Mouse (Mus musculus): Measurements from ENCODE around the gene Arl13b. TPM values are rescaled to one million over a fixed set of nuclear protein-coding genes. Genes with fewer than 3 reads are reported as not detected.

Gene Arl13b
- polyA plus RNA-seq, 2 experiments = 21.5 to 24.0 TPM

DNA sequence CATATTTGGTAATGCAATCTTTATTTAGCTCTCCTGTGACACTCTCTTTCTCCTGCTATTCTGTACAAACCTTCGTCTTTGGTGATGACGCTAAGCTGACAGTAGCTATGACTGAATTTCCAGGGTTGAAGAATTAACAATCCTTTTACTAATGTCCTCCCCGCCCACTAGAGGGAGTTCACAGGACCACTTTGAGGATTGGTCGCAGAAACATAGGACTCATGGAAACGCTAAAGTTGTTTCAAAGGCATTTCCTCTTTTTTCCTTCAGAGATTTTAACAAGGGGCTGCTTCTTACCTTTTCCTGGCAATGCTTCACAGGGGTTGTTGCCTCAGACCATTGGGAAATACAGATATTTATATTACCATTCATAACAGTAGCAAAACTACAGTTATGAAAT, 64.6 kb downstream of the Arl13b start:
- Histone ChIP-seq H3K9me3 (ENCODE audit: control insufficient read depth, low read length) (no peaks in the 10 kb centered on the region), H3K4me2 (replicated peaks; ENCODE audit: low read depth, low read length, severe bottlenecking) (no peak overlapping the region), H3K27ac (replicated peaks; ENCODE audit: low read depth, low read length) (no peak overlapping the region), H3K4me1 (ENCODE audit: control insufficient read depth, insufficient read depth, low read length) (peaks cover 4% of the 10 kb centered on the region; the same call in 1 of the 2 replicates), H3K9ac (ENCODE audit: low read depth, low read length, severe bottlenecking) (no peak overlapping the region), H3K36me3 (ENCODE audit: control insufficient read depth, insufficient read depth, low read length) (no peaks in the 10 kb centered on the region; the same call in 1 of the 2 replicates), H3K4me3 (replicated peaks; ENCODE audit: low read length) (no peak overlapping the region), H3K27me3 (ENCODE audit: control insufficient read depth, insufficient read depth, low read length) (no peaks in the 10 kb centered on the region)
- ATAC-seq (ENCODE audit: low FRiP score, low read depth) = no peak
- WGBS = 63% methylated on average over 5 of the region's 5 CpGs
- TF ChIP-seq POLR2A (IDR thresholded peaks at IDR 0.05; ENCODE audit: borderline replicate concordance, extremely low read depth, insufficient read depth, insufficient read length) = no peak
- no peak for DNase-seq (ENCODE audit: low spot score)

DNA sequence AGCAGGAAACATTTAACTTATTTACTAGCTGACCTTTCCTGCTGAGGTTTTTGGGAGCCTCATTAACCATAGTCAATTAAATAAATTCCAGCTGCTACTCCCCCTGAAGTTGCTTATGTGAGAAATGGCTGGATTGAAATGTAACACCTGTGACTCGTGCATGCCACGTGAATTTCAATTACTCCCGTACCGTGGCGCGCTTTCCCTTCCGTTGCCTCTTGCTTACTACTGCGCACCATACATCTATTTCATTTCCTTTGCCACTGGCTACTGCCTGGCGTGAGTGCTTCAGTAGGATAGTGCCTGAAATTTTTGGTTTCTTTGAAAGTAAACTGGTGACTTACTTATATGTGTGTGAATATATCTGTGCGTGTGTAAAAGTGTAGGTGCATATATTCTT, 68.6 kb downstream of the Arl13b start:
- ATAC-seq (ENCODE audit: low FRiP score, low read depth) (no peak), DNase-seq (ENCODE audit: low spot score) (no peak)
- no peak overlapping the region for H3K4me2 ChIP-seq (replicated peaks; ENCODE audit: low read depth, low read length, severe bottlenecking)
- H3K27ac ChIP-seq (replicated peaks; ENCODE audit: low read depth, low read length) = no peak overlapping the region
- TF ChIP-seq POLR2A (IDR thresholded peaks at IDR 0.05; ENCODE audit: borderline replicate concordance, extremely low read depth, insufficient read depth, insufficient read length) = no peak
- no peak overlapping the region for H3K9ac ChIP-seq (ENCODE audit: low read depth, low read length, severe bottlenecking)
- no peak overlapping the region for H3K4me3 ChIP-seq (replicated peaks; ENCODE audit: low read length)
- peaks cover 4% of the 10 kb centered on the region for H3K36me3 ChIP-seq (ENCODE audit: control insufficient read depth, insufficient read depth, low read length)
- no peaks in the 10 kb centered on the region for H3K9me3 ChIP-seq (ENCODE audit: control insufficient read depth, low read length)
- no peaks in the 10 kb centered on the region for H3K27me3 ChIP-seq (ENCODE audit: control insufficient read depth, insufficient read depth, low read length)
- no peaks in the 10 kb centered on the region for H3K4me1 ChIP-seq (ENCODE audit: control insufficient read depth, insufficient read depth, low read length)
- 20% methylated on average over 10 of the region's 10 CpGs for WGBS

DNA sequence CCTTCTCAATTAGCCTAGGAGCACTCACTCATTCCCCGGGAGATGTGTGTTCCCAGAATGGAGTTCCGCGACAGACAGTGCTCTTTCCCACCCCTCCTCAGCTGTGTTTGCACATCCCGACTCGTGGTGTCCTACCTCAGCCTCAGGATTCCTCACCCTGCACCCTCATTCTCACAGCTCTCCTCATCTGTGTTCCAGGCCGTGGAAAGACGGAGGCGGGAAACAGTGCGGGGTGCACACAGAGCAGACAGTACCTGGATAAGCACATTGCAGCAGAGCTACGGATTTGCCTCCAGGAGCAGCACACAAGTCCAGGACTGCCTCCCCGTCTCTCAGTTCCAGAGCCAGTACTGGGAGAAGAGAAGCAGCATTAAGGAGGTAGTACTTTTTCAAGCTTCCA, 70.8 kb downstream of the Arl13b start:
- H3K27ac ChIP-seq (replicated peaks; ENCODE audit: low read depth, low read length) = no peak overlapping the region
- no peak overlapping the region for H3K4me2 ChIP-seq (replicated peaks; ENCODE audit: low read depth, low read length, severe bottlenecking)

DNA sequence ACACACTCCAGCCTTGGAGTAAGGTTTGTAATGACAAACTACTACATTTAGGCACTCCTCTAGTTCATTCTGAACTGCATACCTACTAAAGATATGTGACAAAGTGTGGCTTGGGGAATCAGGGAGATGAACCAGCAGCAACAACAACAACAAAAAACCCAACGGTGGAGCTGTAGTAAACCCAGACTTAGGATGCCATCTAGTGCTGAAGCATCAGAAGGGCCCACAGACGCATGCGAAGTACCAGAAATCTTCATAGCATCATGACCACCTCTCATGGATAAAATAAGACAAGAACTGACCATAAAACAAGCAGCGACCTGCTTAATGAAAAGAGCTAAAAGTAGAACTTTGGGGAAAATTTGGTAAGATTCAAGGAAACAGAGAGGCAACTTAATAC, 73.4 kb downstream of the Arl13b start:
- DNase-seq (ENCODE audit: low spot score) (no peak), ATAC-seq (ENCODE audit: low FRiP score, low read depth) (no peak)
- Histone ChIP-seq H3K36me3 (ENCODE audit: control insufficient read depth, insufficient read depth, low read length) (peaks cover 4% of the 10 kb centered on the region; the same call in 1 of the 2 replicates), H3K9ac (ENCODE audit: low read depth, low read length, severe bottlenecking) (no peak overlapping the region), H3K4me1 (ENCODE audit: control insufficient read depth, insufficient read depth, low read length) (no peaks in the 10 kb centered on the region), H3K4me3 (replicated peaks; ENCODE audit: low read length) (no peak overlapping the region), H3K27me3 (ENCODE audit: control insufficient read depth, insufficient read depth, low read length) (no peaks in the 10 kb centered on the region), H3K4me2 (replicated peaks; ENCODE audit: low read depth, low read length, severe bottlenecking) (no peak overlapping the region), H3K27ac (replicated peaks; ENCODE audit: low read depth, low read length) (no peak overlapping the region), H3K9me3 (ENCODE audit: control insufficient read depth, low read length) (no peaks in the 10 kb centered on the region)
- WGBS = 80% methylated on average over 4 of the region's 4 CpGs
- TF ChIP-seq POLR2A (IDR thresholded peaks at IDR 0.05; ENCODE audit: borderline replicate concordance, extremely low read depth, insufficient read depth, insufficient read length) = no peak

More for the DNA sequence above, 70.8 kb downstream of the Arl13b start:
- DNase-seq (ENCODE audit: low spot score) (no peak), ATAC-seq (ENCODE audit: low FRiP score, low read depth) (no peak)
- no peak for TF ChIP-seq POLR2A (IDR thresholded peaks at IDR 0.05; ENCODE audit: borderline replicate concordance, extremely low read depth, insufficient read depth, insufficient read length)
- Histone ChIP-seq H3K9me3 (ENCODE audit: control insufficient read depth, low read length) (no peaks in the 10 kb centered on the region), H3K27me3 (ENCODE audit: control insufficient read depth, insufficient read depth, low read length) (no peaks in the 10 kb centered on the region), H3K4me1 (ENCODE audit: control insufficient read depth, insufficient read depth, low read length) (no peaks in the 10 kb centered on the region), H3K9ac (ENCODE audit: low read depth, low read length, severe bottlenecking) (no peak overlapping the region), H3K4me3 (replicated peaks; ENCODE audit: low read length) (no peak overlapping the region), H3K36me3 (ENCODE audit: control insufficient read depth, insufficient read depth, low read length) (peaks cover 4% of the 10 kb centered on the region; the same call in 1 of the 2 replicates)
- WGBS = 84% methylated on average over 11 of the region's 11 CpGs

GRCm38 (mm10) chr16:62758340-62758739, 88.5 kb downstream of the Arl13b start:
- H3K9ac ChIP-seq (ENCODE audit: low read depth, low read length, severe bottlenecking) = no peak overlapping the region
- no peak for TF ChIP-seq POLR2A (IDR thresholded peaks at IDR 0.05; ENCODE audit: borderline replicate concordance, extremely low read depth, insufficient read depth, insufficient read length)
- H3K36me3 ChIP-seq (ENCODE audit: control insufficient read depth, insufficient read depth, low read length) = no peaks in the 10 kb centered on the region
- no peaks in the 10 kb centered on the region for H3K9me3 ChIP-seq (ENCODE audit: control insufficient read depth, low read length)
- DNase-seq (ENCODE audit: low spot score) (peak; percentile 45), ATAC-seq (ENCODE audit: low FRiP score, low read depth) (no peak)
- WGBS = 90% methylated on average over 2 of the region's 2 CpGs
- no peaks in the 10 kb centered on the region for H3K4me1 ChIP-seq (ENCODE audit: control insufficient read depth, insufficient read depth, low read length)
- H3K27ac ChIP-seq (replicated peaks; ENCODE audit: low read depth, low read length) = no peak overlapping the region
- no peak overlapping the region for H3K4me3 ChIP-seq (replicated peaks; ENCODE audit: low read length)
- H3K27me3 ChIP-seq (ENCODE audit: control insufficient read depth, insufficient read depth, low read length) = no peaks in the 10 kb centered on the region
- no peak overlapping the region for H3K4me2 ChIP-seq (replicated peaks; ENCODE audit: low read depth, low read length, severe bottlenecking)

GRCm38 (mm10) chr16:62755307-62755706, 91.5 kb downstream of the Arl13b start:
- H3K36me3 ChIP-seq (ENCODE audit: control insufficient read depth, insufficient read depth, low read length) = no peaks in the 10 kb centered on the region
- H3K27me3 ChIP-seq (ENCODE audit: control insufficient read depth, insufficient read depth, low read length) = no peaks in the 10 kb centered on the region
- TF ChIP-seq POLR2A (IDR thresholded peaks at IDR 0.05; ENCODE audit: borderline replicate concordance, extremely low read depth, insufficient read depth, insufficient read length) = no peak
- H3K4me3 ChIP-seq (replicated peaks; ENCODE audit: low read length) = no peak overlapping the region
- H3K27ac ChIP-seq (replicated peaks; ENCODE audit: low read depth, low read length) = no peak overlapping the region
- ATAC-seq (ENCODE audit: low FRiP score, low read depth) (no peak), DNase-seq (ENCODE audit: low spot score) (no peak)
- no peaks in the 10 kb centered on the region for H3K9me3 ChIP-seq (ENCODE audit: control insufficient read depth, low read length)
- H3K9ac ChIP-seq (ENCODE audit: low read depth, low read length, severe bottlenecking) = no peak overlapping the region
- H3K4me1 ChIP-seq (ENCODE audit: control insufficient read depth, insufficient read depth, low read length) = no peaks in the 10 kb centered on the region
- H3K4me2 ChIP-seq (replicated peaks; ENCODE audit: low read depth, low read length, severe bottlenecking) = no peak overlapping the region
- WGBS = 88% methylated on average over 6 of the region's 6 CpGs
